Mouse (Mus musculus) spleen, adult 2 months (tissue): ENCODE measurements at regions not wholly inside any gene's neighbourhood (a gene's known extent, or its start where the extent isn't known, plus 50 kb on each side); places are given as distances from the start of the nearest gene placed in this dataset.

ENCODE experiments used
- CTCF ChIP-seq: fragments of 200-500 bp; IDR thresholded peaks from 2 replicates; pipeline ENCODE4 v1.5.1; 2011; ENCODE audit warnings: mild to moderate bottlenecking, inconsistent platforms; ENCODE audit not compliant: insufficient read depth, insufficient read length, insufficient replicate concordance; ENCODE audit errors: extremely low read depth
- POLR2A ChIP-seq: fragments of 200-500 bp; IDR thresholded peaks from 2 replicates; pipeline ENCODE4 v1.6.1; 2011; ENCODE audit warnings: low read depth, low read length, inconsistent platforms

DNA sequence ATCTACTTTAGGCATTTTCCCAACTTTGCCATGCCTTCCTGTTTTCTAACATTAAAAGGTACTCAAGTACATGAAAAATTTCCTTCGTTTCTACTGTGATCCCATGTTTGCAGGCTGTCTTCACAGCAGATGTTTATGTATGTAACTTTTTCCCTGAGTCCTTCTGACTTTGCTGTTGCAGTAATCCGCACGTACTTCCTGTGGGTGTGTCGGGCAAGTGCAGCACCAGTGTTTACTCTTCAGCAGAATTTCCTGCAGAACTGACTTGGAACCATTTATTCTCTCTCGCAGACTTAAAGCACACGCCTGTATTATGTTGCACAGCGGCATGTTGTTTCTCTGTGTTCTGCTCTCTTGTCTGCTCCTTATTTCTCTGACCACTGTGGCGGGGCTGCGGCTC is 120.4 kb upstream of the A230072I06Rik start:
- TF ChIP-seq CTCF (no peak), POLR2A (no peak)
